Mouse (Mus musculus) right cerebral cortex, postnatal 36 days (tissue): ENCODE measurements around the gene Sv2c.
A peak's percentile ranks its signal among the peaks of the same experiment; 100 is the strongest.

Experiments used
- DNase-seq, 2 experiments: peaks; one replicate each; pipeline ENCODE4 v3.0.0; 2022; ENCODE audit warnings: low spot score in 2 of 2, mixed read lengths in 1 of 2

Sv2c gene

DNA sequence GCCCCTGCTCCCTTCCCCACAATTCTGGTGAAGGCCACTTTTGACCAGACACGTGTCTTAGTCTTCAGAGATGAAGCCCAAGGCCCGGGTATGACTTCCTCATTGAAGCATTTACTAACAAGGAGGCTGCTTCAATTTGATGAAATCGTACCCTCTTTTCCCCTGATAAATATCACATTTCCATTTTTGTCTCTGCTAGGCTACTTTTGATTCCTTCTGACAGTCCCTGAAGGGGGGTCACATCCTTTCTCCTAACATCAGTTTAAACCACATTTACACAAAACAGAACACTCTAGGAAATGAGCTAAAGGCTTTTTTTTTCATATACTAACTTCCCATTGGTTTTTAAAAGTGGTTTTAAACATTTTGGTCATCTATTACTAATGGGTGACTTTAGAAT lies 79.6 kb downstream of the Sv2c start:
- no peak for DNase-seq

DNA sequence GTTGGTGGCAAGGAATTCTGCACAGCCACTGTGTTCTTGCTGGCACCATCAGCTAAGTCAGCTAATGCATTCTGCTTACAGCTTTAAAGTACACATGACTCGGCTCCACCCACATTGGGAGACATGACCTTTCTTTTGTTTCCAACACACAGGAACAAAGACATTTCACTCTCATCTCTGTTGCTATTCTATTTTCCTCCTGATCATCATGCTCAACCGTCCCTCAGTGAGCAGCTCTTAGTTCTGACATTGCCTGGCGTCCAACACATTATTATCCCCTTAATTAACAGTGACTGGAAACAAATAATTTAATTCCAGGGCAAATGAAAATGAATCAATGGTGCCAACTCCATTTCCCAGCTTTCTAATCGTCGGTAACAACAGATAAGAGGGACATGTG lies 87.0 kb downstream of the Sv2c start:
- DNase-seq, result no peak

- DNase-seq, result no peak
Measured at GRCm38 (mm10) chr13:96040275-96041042, 91.9 kb downstream of the Sv2c start.

DNA sequence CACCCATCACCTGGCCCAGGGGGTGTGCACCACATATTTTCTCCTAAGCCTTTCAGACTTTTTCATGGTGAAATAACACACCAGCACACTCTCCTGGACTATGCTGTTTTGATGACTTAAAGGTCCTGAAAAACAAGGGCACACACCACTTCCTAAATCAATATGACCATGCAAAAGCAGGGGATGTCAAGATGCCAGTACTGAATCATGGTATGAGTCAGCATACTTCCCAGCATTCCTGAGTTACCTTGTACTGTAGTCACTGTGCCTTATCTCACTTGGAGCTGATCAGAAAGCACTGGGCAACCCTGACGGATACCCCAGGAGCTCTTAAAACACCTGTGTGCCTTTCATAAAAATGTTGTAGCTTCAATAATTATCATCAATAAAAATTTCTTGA lies 92.8 kb downstream of the Sv2c start:
- DNase-seq, result no peak

GRCm38 (mm10) chr13:96030368-96031223 lies 101.8 kb downstream of the Sv2c start:
- peak; percentile 36 to 43 for DNase-seq

GRCm38 (mm10) chr13:96023858-96024257 lies 108.5 kb downstream of the Sv2c start:
- DNase-seq, result no peak

DNA sequence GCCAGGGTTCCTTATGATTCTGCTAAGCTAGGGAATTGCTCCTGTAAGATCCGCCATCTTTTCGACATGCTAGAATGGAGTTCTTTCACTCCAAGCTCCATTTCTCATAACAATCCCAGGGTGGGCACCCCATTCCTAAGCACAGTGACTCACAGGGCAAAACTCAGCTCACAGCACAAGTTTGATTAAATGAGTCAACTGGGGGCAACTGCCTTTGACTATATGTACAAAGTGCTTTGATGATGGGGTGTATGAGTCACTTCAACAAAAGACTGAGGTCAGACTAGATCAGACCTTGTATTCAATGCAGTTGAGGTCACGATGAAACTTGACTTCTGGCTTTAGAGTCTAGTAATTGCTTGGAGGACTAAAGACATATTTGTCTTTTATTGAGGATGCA lies 116.9 kb downstream of the Sv2c start:
- DNase-seq, result no peak

DNA sequence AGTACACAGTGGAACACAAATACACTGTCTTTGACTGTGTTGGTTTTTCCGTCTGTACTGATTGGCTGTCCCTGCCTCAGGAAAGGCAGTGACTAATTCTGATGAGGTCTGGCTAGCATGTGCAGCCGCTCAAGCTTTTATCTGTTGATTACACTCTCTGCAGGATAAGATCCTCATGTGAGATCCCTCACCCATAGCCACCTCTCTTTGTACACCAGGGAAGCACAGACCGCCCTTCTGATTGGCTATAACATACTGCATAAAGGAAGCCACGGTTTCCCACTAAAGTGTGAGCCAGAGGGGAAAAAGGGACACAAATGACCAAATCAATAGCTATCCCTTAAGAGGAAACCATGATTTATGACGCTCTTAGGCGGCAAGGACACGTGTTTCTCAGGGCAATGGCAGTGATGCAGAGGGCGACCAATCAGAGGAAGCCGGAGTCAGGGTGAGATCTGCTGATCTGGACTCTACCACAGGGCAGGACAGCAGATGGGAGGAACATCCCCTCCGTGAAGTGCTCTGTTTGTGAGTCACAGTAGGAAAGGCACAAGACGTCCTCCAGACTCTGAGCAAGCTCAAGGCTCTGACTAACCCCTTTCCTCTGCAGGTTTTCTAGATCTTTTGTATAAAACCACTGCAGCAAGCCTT lies 121.4 kb downstream of the Sv2c start:
- DNase-seq, result peak; percentile 16 to 37

DNA sequence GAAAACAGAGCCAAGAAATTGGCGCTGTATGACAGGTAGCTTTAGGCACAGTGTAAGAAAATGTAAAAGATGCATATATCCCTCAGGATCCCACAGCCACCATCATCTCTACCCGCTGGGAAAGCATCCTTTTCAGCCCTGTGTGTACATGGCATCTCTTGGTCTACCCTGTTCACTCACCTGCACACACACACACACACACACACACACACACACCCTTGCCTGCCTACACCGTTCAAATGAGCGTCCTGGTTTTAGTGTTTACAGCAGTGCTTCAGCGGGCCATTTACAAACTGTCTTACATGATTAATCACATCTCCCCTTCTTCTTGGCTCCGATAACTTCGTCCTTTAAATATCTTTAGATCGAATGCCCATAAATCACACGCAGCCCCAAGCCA lies 123.4 kb downstream of the Sv2c start:
- no peak for DNase-seq

DNA sequence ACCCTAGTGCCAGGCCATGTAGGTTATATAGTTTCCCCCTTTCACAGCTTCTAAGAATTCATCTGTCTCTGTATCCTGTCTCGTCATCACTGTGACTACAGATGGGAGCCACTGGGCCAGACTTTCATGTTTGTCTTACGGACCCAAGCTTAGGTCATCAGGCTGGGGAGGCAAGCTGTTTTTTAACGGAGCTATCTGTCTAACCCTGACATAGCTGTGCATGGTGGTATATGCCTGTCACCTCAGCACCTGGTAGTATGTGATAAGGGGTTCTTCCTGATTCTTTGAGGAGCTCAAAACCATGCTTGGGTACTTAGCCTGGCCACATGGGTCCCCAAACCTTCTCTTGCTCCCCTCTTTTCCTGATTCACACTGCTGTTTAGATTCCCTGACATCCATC lies 124.2 kb downstream of the Sv2c start:
- DNase-seq, result no peak

- no peak for DNase-seq
Measured at GRCm38 (mm10) chr13:96003539-96003938, 128.8 kb downstream of the Sv2c start.

DNA sequence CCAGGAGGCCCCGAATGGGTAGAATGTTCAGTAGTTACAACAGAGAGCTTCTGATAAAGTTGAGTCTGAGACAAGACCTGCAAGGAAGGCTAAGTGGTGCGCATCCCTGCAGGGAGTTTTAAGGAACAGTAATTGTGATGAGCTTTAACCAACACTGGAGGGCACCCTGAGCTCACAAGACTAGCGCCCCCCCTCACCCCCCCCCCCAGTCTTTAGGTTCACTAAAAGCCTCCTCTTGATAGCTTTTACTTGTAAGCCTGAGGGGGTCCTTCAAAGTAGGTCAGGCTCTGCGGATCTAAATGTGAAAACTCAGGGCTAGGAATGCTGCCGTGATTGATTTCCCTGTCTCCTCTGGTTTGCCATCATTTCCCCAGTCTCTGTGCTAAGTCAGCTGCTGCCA lies 129.9 kb downstream of the Sv2c start:
- DNase-seq, result no peak

DNA sequence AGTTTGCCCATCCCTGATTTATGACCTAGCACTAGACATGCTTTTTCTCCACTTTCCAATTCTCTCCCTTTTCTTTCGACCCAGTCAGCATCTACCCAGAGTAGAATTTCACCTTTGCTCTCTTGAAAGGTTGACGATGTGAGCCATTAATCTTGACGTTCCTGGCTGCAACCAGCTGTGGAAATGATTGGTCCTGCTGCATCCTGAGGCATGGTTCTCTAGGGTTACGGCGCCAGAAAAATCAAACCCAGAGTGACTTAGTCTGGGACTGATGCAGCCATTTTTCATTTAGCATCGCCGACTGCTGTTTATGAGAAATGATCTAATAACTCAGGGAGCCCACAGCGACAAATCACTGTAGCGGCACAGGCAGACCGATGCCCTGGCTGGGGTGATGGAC lies 133.0 kb downstream of the Sv2c start:
- DNase-seq, result no peak

- DNase-seq, result no peak
Measured at GRCm38 (mm10) chr13:95997294-95997693, 135.1 kb downstream of the Sv2c start.

DNA sequence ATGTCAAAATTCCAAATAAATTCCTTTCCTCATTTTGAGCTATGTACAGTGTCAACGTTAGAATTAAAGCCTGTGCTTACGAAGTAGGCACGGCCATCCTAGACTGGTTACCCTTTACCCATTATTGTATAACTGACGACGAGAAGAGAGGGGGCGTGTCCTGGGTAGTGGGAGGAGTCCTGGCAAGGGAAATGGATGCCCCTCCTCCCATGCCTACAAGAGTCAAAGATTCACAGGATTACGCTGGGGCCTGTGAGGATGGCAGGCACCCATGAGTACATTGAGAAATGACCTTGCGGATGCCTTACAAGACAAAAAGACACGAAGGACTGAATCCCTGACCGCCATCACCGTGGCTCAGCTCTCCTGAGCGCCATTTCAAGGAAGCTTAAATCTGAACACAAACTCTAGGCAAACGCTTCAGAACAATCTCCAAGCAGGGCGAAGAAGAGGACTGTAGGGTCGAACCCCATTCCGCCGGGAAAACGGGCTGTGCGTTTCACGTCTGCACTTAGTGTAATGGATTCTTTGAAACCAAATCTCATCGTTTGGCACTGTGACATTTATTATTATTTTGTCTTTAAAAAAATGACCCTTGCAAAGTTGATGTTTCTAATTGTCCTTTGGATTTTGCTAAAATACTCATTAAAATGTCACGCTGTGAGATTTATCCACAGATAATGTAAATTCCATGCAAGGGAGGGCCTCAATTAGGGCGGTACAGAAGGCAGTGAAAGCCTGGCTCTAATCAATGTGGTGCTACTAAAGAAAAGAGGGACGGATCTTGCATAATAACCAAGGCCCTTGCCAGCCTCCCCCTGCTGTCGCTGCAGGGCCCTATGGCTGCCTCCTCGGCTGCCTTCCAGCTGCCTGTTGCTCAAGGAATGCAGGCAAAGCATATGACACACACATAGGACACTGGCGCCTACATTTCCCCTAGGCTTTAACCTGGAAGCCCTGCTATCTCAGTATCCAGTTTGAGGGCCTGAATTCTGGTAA lies 137.4 kb downstream of the Sv2c start:
- DNase-seq, result no peak

- DNase-seq, result no peak
Measured at GRCm38 (mm10) chr13:95988181-95988580, 144.2 kb downstream of the Sv2c start.

GRCm38 (mm10) chr13:95987147-95987546 lies 145.2 kb downstream of the Sv2c start:
- DNase-seq, result no peak

DNA sequence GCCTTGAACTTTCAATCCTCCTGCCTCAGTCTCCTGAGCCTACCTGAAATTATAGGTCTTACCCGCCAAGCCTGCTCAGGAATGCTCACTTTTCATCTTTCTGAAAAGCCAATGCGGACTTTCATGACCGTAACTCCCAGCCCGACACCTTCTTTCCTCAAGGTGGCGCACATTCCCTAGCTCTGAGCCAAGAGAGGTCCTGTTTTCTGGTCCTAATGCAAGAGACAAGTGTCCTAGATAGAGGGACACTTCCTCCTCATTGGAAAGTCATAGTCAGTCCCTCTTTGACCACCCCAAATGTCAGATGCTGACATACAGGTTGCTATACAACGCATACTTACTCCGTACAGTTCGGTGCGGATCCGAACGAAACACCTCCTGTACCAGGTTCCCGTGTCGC lies 146.0 kb downstream of the Sv2c start:
- no peak for DNase-seq

GRCm38 (mm10) chr13:95975225-95975624 lies 157.2 kb downstream of the Sv2c start:
- no peak for DNase-seq

DNA sequence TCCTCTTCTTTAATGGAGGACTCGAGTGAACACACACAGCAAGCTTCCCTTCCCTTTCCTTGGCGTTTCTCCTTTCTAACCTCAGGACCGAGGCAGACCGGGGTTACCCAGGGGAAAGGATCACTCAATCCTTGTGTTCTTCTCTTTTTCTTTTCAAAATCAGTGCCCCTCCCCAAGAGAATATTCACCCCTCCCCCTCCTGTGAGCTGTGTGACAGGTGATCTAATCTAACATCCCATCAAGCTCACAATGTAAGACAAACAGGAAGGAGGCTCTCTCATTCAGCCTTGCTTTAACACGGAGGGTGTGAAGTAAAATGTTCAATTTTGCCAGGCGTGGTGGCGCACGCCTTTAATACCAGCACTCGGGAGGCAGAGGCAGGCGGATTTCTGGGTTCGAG lies 158.3 kb downstream of the Sv2c start:
- no peak for DNase-seq

DNA sequence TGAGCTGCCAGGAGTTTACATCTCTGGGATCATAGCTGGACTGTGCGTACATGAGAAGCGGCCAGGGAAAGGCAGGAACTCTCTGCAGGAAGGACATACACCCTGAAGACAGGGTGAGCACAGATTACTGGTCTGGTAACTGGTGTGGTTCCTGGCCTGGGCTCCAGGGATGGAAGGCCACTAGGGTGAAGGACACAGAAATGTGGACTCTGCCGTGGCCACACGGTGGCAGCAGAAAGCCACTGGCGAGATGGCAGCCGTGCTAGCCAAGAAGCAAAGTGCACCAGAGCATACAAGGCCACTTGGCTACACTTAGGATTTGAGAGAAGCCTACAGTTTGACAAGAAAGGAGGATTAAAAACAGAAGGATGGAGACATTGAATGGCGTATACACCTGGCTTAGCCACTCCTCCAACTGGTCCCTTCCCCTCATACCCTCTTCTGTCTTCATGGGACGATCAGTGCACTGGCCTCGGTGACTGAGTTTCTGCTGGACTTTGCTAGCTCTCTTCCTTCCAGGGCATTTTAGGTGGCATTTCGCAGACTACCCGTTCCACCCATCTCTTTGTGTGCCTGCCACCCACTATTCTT lies 158.9 kb downstream of the Sv2c start:
- DNase-seq, result peak in 1 of 2 experiments; percentile 40
